Mouse (Mus musculus): ENCODE results near the gene Susd4. TPM values are rescaled to one million over a fixed set of nuclear protein-coding genes. Genes with fewer than 3 reads are reported as not detected.
A peak's percentile ranks its signal among the peaks of the same experiment; 100 is the strongest.

Gene Susd4
- polyA plus RNA-seq, 1 experiment from 2014 or later: 25.1 TPM

- no peak overlapping the region for H3K4me2 ChIP-seq (ENCODE audit: low read depth, low read length)
- no peaks in the 10 kb centered on the region for H3K4me1 ChIP-seq (replicated peaks; ENCODE audit: control insufficient read depth, insufficient read depth, low read length)
- ATAC-seq (ENCODE audit: low read depth): no peak
- no peak overlapping the region for H3K4me3 ChIP-seq (ENCODE audit: low read length)
- no peaks in the 10 kb centered on the region for H3K27me3 ChIP-seq (ENCODE audit: control insufficient read depth, insufficient read depth, low read depth, low read length)
- H3K9me3 ChIP-seq (ENCODE audit: control insufficient read depth, low read length): no peaks in the 10 kb centered on the region
- H3K9ac ChIP-seq (ENCODE audit: low read length): no peak overlapping the region
- WGBS: 83% methylated on average over 13 of the region's 13 CpGs
- H3K27ac ChIP-seq (ENCODE audit: low read length): no peak overlapping the region
- H3K36me3 ChIP-seq (ENCODE audit: control insufficient read depth, insufficient read depth, low read length): no peaks in the 10 kb centered on the region
Observed at GRCm38 (mm10) chr1:182856636-182857035, 93.0 kb downstream of the Susd4 start.

GRCm38 (mm10) chr1:182861671-182862358, 98.2 kb downstream of the Susd4 start:
- Histone ChIP-seq H3K36me3 (ENCODE audit: control insufficient read depth, insufficient read depth, low read length) (no peaks in the 10 kb centered on the region), H3K27ac (ENCODE audit: low read length) (no peak overlapping the region), H3K4me1 (replicated peaks; ENCODE audit: control insufficient read depth, insufficient read depth, low read length) (no peaks in the 10 kb centered on the region), H3K4me3 (ENCODE audit: low read length) (no peak overlapping the region), H3K9me3 (ENCODE audit: control insufficient read depth, low read length) (no peaks in the 10 kb centered on the region), H3K4me2 (ENCODE audit: low read depth, low read length) (no peak overlapping the region), H3K27me3 (ENCODE audit: control insufficient read depth, insufficient read depth, low read depth, low read length) (no peaks in the 10 kb centered on the region), H3K9ac (ENCODE audit: low read length) (no peak overlapping the region)
- no peak for ATAC-seq (ENCODE audit: low read depth)
- WGBS: 34% methylated on average over 7 of the region's 7 CpGs

GRCm38 (mm10) chr1:182863396-182863795, 99.7 kb downstream of the Susd4 start:
- WGBS: 55% methylated on average over 6 of the region's 6 CpGs
- H3K27me3 ChIP-seq (ENCODE audit: control insufficient read depth, insufficient read depth, low read depth, low read length): no peaks in the 10 kb centered on the region
- H3K9me3 ChIP-seq (ENCODE audit: control insufficient read depth, low read length): no peaks in the 10 kb centered on the region
- H3K9ac ChIP-seq (ENCODE audit: low read length): no peak overlapping the region
- no peak overlapping the region for H3K27ac ChIP-seq (ENCODE audit: low read length)
- no peak overlapping the region for H3K4me3 ChIP-seq (ENCODE audit: low read length)
- no peak overlapping the region for H3K4me2 ChIP-seq (ENCODE audit: low read depth, low read length)
- H3K4me1 ChIP-seq (replicated peaks; ENCODE audit: control insufficient read depth, insufficient read depth, low read length): no peaks in the 10 kb centered on the region
- H3K36me3 ChIP-seq (ENCODE audit: control insufficient read depth, insufficient read depth, low read length): no peaks in the 10 kb centered on the region
- no peak for ATAC-seq (ENCODE audit: low read depth)

- H3K36me3 ChIP-seq (ENCODE audit: control insufficient read depth, insufficient read depth, low read length): peaks cover 6% of the 10 kb centered on the region; the same call in 1 of the 2 replicates
- no peak overlapping the region for H3K9ac ChIP-seq (ENCODE audit: low read length)
- no peak overlapping the region for H3K27ac ChIP-seq (ENCODE audit: low read length)
- H3K9me3 ChIP-seq (ENCODE audit: control insufficient read depth, low read length): peaks cover 11% of the 10 kb centered on the region; the same call in 1 of the 2 replicates
- ATAC-seq (ENCODE audit: low read depth): no peak
- H3K4me2 ChIP-seq (ENCODE audit: low read depth, low read length): no peak overlapping the region
- no peak overlapping the region for H3K4me3 ChIP-seq (ENCODE audit: low read length)
- 89% methylated on average over 3 of the region's 3 CpGs for WGBS
- H3K27me3 ChIP-seq (ENCODE audit: control insufficient read depth, insufficient read depth, low read depth, low read length): no peaks in the 10 kb centered on the region
- no peaks in the 10 kb centered on the region for H3K4me1 ChIP-seq (replicated peaks; ENCODE audit: control insufficient read depth, insufficient read depth, low read length)
Observed at GRCm38 (mm10) chr1:182867886-182868285, 104.2 kb downstream of the Susd4 start.

- Histone ChIP-seq H3K36me3 (ENCODE audit: control insufficient read depth, insufficient read depth, low read length) (peaks cover 6% of the 10 kb centered on the region; the same call in 1 of the 2 replicates), H3K27me3 (ENCODE audit: control insufficient read depth, insufficient read depth, low read depth, low read length) (no peaks in the 10 kb centered on the region), H3K9me3 (ENCODE audit: control insufficient read depth, low read length) (peaks cover 11% of the 10 kb centered on the region; the same call in 1 of the 2 replicates), H3K27ac (ENCODE audit: low read length) (peak overlapping the region; percentile 28), H3K4me2 (ENCODE audit: low read depth, low read length) (peak overlapping the region; percentile 8; the same call in 1 of the 2 replicates), H3K9ac (ENCODE audit: low read length) (no peak overlapping the region), H3K4me3 (ENCODE audit: low read length) (no peak overlapping the region), H3K4me1 (replicated peaks; ENCODE audit: control insufficient read depth, insufficient read depth, low read length) (no peaks in the 10 kb centered on the region)
- peak; percentile 68 for ATAC-seq (ENCODE audit: low read depth)
- 61% methylated on average over 14 of the region's 14 CpGs for WGBS
Observed at GRCm38 (mm10) chr1:182868432-182869113, 104.9 kb downstream of the Susd4 start.

GRCm38 (mm10) chr1:182869114-182869456, 105.4 kb downstream of the Susd4 start:
- peak; percentile 89 for ATAC-seq (ENCODE audit: low read depth)
- Histone ChIP-seq H3K4me2 (ENCODE audit: low read depth, low read length) (no peak overlapping the region), H3K9ac (ENCODE audit: low read length) (0 out of 2 replicates have a peak overlapping the region, but pooled peaks have one; percentile 8), H3K27ac (ENCODE audit: low read length) (peak overlapping the region; percentile 28), H3K4me1 (replicated peaks; ENCODE audit: control insufficient read depth, insufficient read depth, low read length) (no peaks in the 10 kb centered on the region), H3K27me3 (ENCODE audit: control insufficient read depth, insufficient read depth, low read depth, low read length) (no peaks in the 10 kb centered on the region), H3K4me3 (ENCODE audit: low read length) (no peak overlapping the region), H3K9me3 (ENCODE audit: control insufficient read depth, low read length) (peaks cover 11% of the 10 kb centered on the region; the same call in 1 of the 2 replicates), H3K36me3 (ENCODE audit: control insufficient read depth, insufficient read depth, low read length) (peaks cover 6% of the 10 kb centered on the region; the same call in 1 of the 2 replicates)
- WGBS: 26% methylated on average over 6 of the region's 6 CpGs

GRCm38 (mm10) chr1:182878156-182878555, 114.5 kb downstream of the Susd4 start:
- no peak overlapping the region for H3K27ac ChIP-seq (ENCODE audit: low read length)
- H3K4me2 ChIP-seq (ENCODE audit: low read depth, low read length): no peak overlapping the region
- no peaks in the 10 kb centered on the region for H3K4me1 ChIP-seq (replicated peaks; ENCODE audit: control insufficient read depth, insufficient read depth, low read length)
- H3K4me3 ChIP-seq (ENCODE audit: low read length): no peak overlapping the region
- no peak overlapping the region for H3K9ac ChIP-seq (ENCODE audit: low read length)
- no peaks in the 10 kb centered on the region for H3K27me3 ChIP-seq (ENCODE audit: control insufficient read depth, insufficient read depth, low read depth, low read length)
- no peaks in the 10 kb centered on the region for H3K9me3 ChIP-seq (ENCODE audit: control insufficient read depth, low read length)
- 91% methylated on average over 5 of the region's 5 CpGs for WGBS
- ATAC-seq (ENCODE audit: low read depth): no peak
- no peaks in the 10 kb centered on the region for H3K36me3 ChIP-seq (ENCODE audit: control insufficient read depth, insufficient read depth, low read length)

- Histone ChIP-seq H3K27me3 (ENCODE audit: control insufficient read depth, insufficient read depth, low read depth, low read length) (no peaks in the 10 kb centered on the region), H3K27ac (ENCODE audit: low read length) (no peak overlapping the region), H3K4me1 (replicated peaks; ENCODE audit: control insufficient read depth, insufficient read depth, low read length) (no peaks in the 10 kb centered on the region), H3K9ac (ENCODE audit: low read length) (no peak overlapping the region), H3K36me3 (ENCODE audit: control insufficient read depth, insufficient read depth, low read length) (no peaks in the 10 kb centered on the region), H3K4me2 (ENCODE audit: low read depth, low read length) (no peak overlapping the region), H3K4me3 (ENCODE audit: low read length) (no peak overlapping the region), H3K9me3 (ENCODE audit: control insufficient read depth, low read length) (no peaks in the 10 kb centered on the region)
- WGBS: 68% methylated on average over 4 of the region's 4 CpGs
- no peak for ATAC-seq (ENCODE audit: low read depth)
Observed at GRCm38 (mm10) chr1:182878719-182879118, 115.1 kb downstream of the Susd4 start.

GRCm38 (mm10) chr1:182881246-182881645, 117.6 kb downstream of the Susd4 start:
- Histone ChIP-seq H3K9ac (ENCODE audit: low read length) (no peak overlapping the region), H3K27me3 (ENCODE audit: control insufficient read depth, insufficient read depth, low read depth, low read length) (no peaks in the 10 kb centered on the region), H3K9me3 (ENCODE audit: control insufficient read depth, low read length) (no peaks in the 10 kb centered on the region), H3K4me2 (ENCODE audit: low read depth, low read length) (no peak overlapping the region), H3K4me1 (replicated peaks; ENCODE audit: control insufficient read depth, insufficient read depth, low read length) (no peaks in the 10 kb centered on the region), H3K36me3 (ENCODE audit: control insufficient read depth, insufficient read depth, low read length) (no peaks in the 10 kb centered on the region), H3K4me3 (ENCODE audit: low read length) (no peak overlapping the region), H3K27ac (ENCODE audit: low read length) (no peak overlapping the region; the same call in 1 of the 2 replicates)
- ATAC-seq (ENCODE audit: low read depth): peak; percentile 65
- WGBS: 57% methylated on average over 8 of the region's 8 CpGs
